ENCODE assay signal across 30 mouse cellular contexts in the genomic region with DNA sequence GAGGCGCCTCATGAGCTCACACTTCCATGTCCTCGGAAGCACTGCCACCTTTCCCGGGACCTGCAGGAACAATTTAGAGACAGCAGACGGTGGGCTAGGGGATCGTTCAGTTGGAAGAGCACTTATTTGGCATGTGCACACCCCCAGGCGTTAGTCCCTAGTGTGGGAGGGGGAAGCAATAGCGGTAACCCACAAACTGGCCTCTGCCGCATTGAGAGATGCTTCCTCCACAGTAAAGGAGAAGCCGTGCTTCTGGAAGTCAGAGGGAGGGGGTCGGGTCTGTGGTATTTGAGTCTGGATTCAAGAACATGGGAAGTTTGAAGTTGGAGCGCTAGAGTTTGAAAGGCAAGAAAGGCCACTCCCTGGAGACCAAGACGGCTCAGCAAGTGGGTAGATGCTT. TPM values are rescaled to one million over a fixed set of nuclear protein-coding genes. Genes with fewer than 3 reads are reported as not detected.
A peak's percentile ranks its signal among the peaks of the same experiment; 100 is the strongest.
DNase-seq lines count a peak whose midpoint lies in the region; ATAC-seq lines count a peak whose summit lies in the region.
"Had no signal": no experiment of that assay in that cellular context is flagged by ENCODE, and none has a peak within 500 bp of the region (broad histone marks: within the 10 kb centered on the region; RNA-seq: fewer than 3 reads in every experiment).

No protein-coding gene starts in this region.

- no peak for DNase-seq in heart, embryonic 10.5 days (ENCODE audit: low spot score)
- DNase-seq in heart, adult 9 months (ENCODE audit: low spot score in 2 of 2): no peak
- no peak for DNase-seq in limb, embryonic 10.5 days (ENCODE audit: low spot score)
- peak; percentile 33 for DNase-seq in ZHBTc4 (ENCODE audit: low read depth, low spot score)
- no peak for DNase-seq in adrenal gland, adult (ENCODE audit: inconsistent age in 2 of 2, low spot score in 1 of 2)
- DNase-seq: adrenal gland, postnatal 25 days; cerebellum, adult 2 months; heart, adult 11 months; left cerebral cortex, postnatal 4 days; liver; lung, adult 2 months; thymus, adult 2 months; thymus, postnatal 4 days had no signal

- H3K9me3 ChIP-seq in heart, embryonic 10.5 days: no peaks in the 10 kb centered on the region
- H3K9me3 ChIP-seq in limb, embryonic 13.5 days: no peaks in the 10 kb centered on the region
- H3K9me3 ChIP-seq in limb, embryonic 10.5 days (replicated peaks): no peaks in the 10 kb centered on the region
- H3K9me3 ChIP-seq: hindbrain, embryonic 13.5 days; midbrain, embryonic 12.5 days; neural tube, embryonic 12.5 days had no signal

- H3K4me1 ChIP-seq in heart, embryonic 10.5 days: peaks cover 27% of the 10 kb centered on the region
- peaks cover 5% of the 10 kb centered on the region; the same call in 1 of the 2 replicates for H3K4me1 ChIP-seq in limb, embryonic 13.5 days
- peaks cover 14% of the 10 kb centered on the region; the same call in 1 of the 2 replicates for H3K4me1 ChIP-seq in limb, embryonic 10.5 days
- H3K4me1 ChIP-seq: hindbrain, embryonic 13.5 days; midbrain, embryonic 12.5 days; neural tube, embryonic 12.5 days had no signal

- H3K36me3 ChIP-seq in heart, embryonic 10.5 days: no peaks in the 10 kb centered on the region
- H3K36me3 ChIP-seq in limb, embryonic 13.5 days: no peaks in the 10 kb centered on the region
- H3K36me3 ChIP-seq in limb, embryonic 10.5 days: no peaks in the 10 kb centered on the region
- H3K36me3 ChIP-seq: hindbrain, embryonic 13.5 days; midbrain, embryonic 12.5 days; neural tube, embryonic 12.5 days had no signal

- H3K4me3 ChIP-seq in heart, embryonic 10.5 days: no peak overlapping the region
- no peak overlapping the region for H3K4me3 ChIP-seq in limb, embryonic 13.5 days
- no peak overlapping the region for H3K4me3 ChIP-seq in limb, embryonic 10.5 days
- H3K4me3 ChIP-seq: hindbrain, embryonic 13.5 days; megakaryocyte, embryonic 14.5 days; midbrain, embryonic 12.5 days; myocyte; neural tube, embryonic 12.5 days had no signal

- WGBS in heart, embryonic 10.5 days: 48% methylated on average over 12 of the region's 12 CpGs
- WGBS in limb, embryonic 13.5 days: 56% methylated on average over 12 of the region's 12 CpGs
- 68% methylated on average over 12 of the region's 12 CpGs for WGBS in limb, embryonic 10.5 days

- ATAC-seq in limb, embryonic 13.5 days (ENCODE audit: low FRiP score, low read depth): no peak
- peak; percentile 65 for ATAC-seq in megakaryocyte progenitor cell, adult 5-6 weeks (replicated peaks; ENCODE audit: poor library complexity)
- ATAC-seq: activated CD4-positive, CD25-positive, alpha-beta regulatory T cell, adult 4 months; forebrain, embryonic 14.5 days; intestine, postnatal 0 days had no signal

- H3K9ac ChIP-seq in limb, embryonic 13.5 days: no peak overlapping the region
- H3K9ac ChIP-seq: hindbrain, embryonic 13.5 days; liver, embryonic 14.5 days; midbrain, embryonic 12.5 days; neural tube, embryonic 12.5 days had no signal

- H3K27ac ChIP-seq in heart, embryonic 10.5 days: peak overlapping the region; percentile 29; the same call in 1 of the 2 replicates
- no peak overlapping the region for H3K27ac ChIP-seq in limb, embryonic 13.5 days
- no peak overlapping the region for H3K27ac ChIP-seq in limb, embryonic 10.5 days
- H3K27ac ChIP-seq: hindbrain, embryonic 13.5 days; kidney, postnatal 0 days; liver, embryonic 14.5 days; midbrain, embryonic 12.5 days; neural tube, embryonic 12.5 days had no signal

- H3K27me3 ChIP-seq in heart, embryonic 10.5 days (ENCODE audit: insufficient read depth, poor library complexity, severe bottlenecking): no peaks in the 10 kb centered on the region
- no peaks in the 10 kb centered on the region for H3K27me3 ChIP-seq in limb, embryonic 13.5 days
- no peaks in the 10 kb centered on the region for H3K27me3 ChIP-seq in limb, embryonic 10.5 days (ENCODE audit: low read depth, poor library complexity, severe bottlenecking)
- H3K27me3 ChIP-seq: hindbrain, embryonic 13.5 days; midbrain, embryonic 12.5 days; neural tube, embryonic 12.5 days had no signal

- peak overlapping the region; percentile 14; the same call in 1 of the 2 replicates for H3K4me2 ChIP-seq in limb, embryonic 13.5 days (replicated peaks)
- H3K4me2 ChIP-seq: hindbrain, embryonic 13.5 days; midbrain, embryonic 12.5 days; neural tube, embryonic 12.5 days had no signal

RNA-seq across cellular contexts. Expression of a gene that starts 9.2 kb away (rescaled TPM):
- not detected in 2 replicates for polyA plus RNA-seq in heart, embryonic 10.5 days (2016; fragmentation: Nextera tagmentation; extraction: Ambion mirVana)
- polyA plus RNA-seq in limb, embryonic 13.5 days (2015; fragmentation: Nextera tagmentation; extraction: Ambion mirVana): not detected in 2 replicates
- polyA plus RNA-seq in limb, embryonic 10.5 days (2016; fragmentation: Nextera tagmentation; extraction: Ambion mirVana): not detected in 2 replicates
- total RNA-seq in megakaryocyte progenitor cell, adult 5-6 weeks (2015): not detected in 2 replicates
- total RNA-seq in megakaryocyte progenitor cell, adult 5-6 weeks (2017): not detected in 2 replicates
- total RNA-seq: heart, postnatal 25 days; layer of hippocampus, postnatal 25 days; left cerebral cortex, postnatal 4 days; midbrain, postnatal 0 days had no signal
- polyA plus RNA-seq: activated CD4-positive, CD25-positive, alpha-beta regulatory T cell, adult 4 months; embryonic facial prominence, embryonic 11.5 days; forebrain, embryonic 14.5 days; heart, embryonic 14.5 days; midbrain, embryonic 12.5 days; midbrain, postnatal 0 days; neural tube, embryonic 12.5 days had no signal

RNA-seq across cellular contexts. Expression of a gene that starts 46.8 kb away (rescaled TPM):
- 28.1 and 31.6 TPM in 2 replicates for polyA plus RNA-seq in heart, embryonic 10.5 days (2016; fragmentation: Nextera tagmentation; extraction: Ambion mirVana)
- polyA plus RNA-seq in limb, embryonic 13.5 days (2015; fragmentation: Nextera tagmentation; extraction: Ambion mirVana): 19.3 and 23.7 TPM in 2 replicates
- polyA plus RNA-seq in limb, embryonic 10.5 days (2016; fragmentation: Nextera tagmentation; extraction: Ambion mirVana): 47.1 and 52.1 TPM in 2 replicates
- total RNA-seq in megakaryocyte progenitor cell, adult 5-6 weeks (2015): 37.7 and 48.5 TPM in 2 replicates
- 134 and 155 TPM in 2 replicates for total RNA-seq in megakaryocyte progenitor cell, adult 5-6 weeks (2017)

RNA-seq across cellular contexts. Expression of a gene that starts 47.1 kb away (rescaled TPM):
- polyA plus RNA-seq in heart, embryonic 10.5 days (2016; fragmentation: Nextera tagmentation; extraction: Ambion mirVana): 998 and 1,151 TPM in 2 replicates
- 1,136 and 1,154 TPM in 2 replicates for polyA plus RNA-seq in limb, embryonic 13.5 days (2015; fragmentation: Nextera tagmentation; extraction: Ambion mirVana)
- 1,265 and 1,468 TPM in 2 replicates for polyA plus RNA-seq in limb, embryonic 10.5 days (2016; fragmentation: Nextera tagmentation; extraction: Ambion mirVana)
- total RNA-seq in megakaryocyte progenitor cell, adult 5-6 weeks (2015): 4,149 and 4,331 TPM in 2 replicates
- total RNA-seq in megakaryocyte progenitor cell, adult 5-6 weeks (2017): 2,914 and 3,251 TPM in 2 replicates

RNA-seq across cellular contexts. Expression of a gene that starts 53.0 kb away (rescaled TPM):
- 25.8 and 29.8 TPM in 2 replicates for polyA plus RNA-seq in heart, embryonic 10.5 days (2016; fragmentation: Nextera tagmentation; extraction: Ambion mirVana)
- 30.4 and 30.5 TPM in 2 replicates for polyA plus RNA-seq in limb, embryonic 13.5 days (2015; fragmentation: Nextera tagmentation; extraction: Ambion mirVana)
- polyA plus RNA-seq in limb, embryonic 10.5 days (2016; fragmentation: Nextera tagmentation; extraction: Ambion mirVana): 28.6 and 31.5 TPM in 2 replicates
- total RNA-seq in megakaryocyte progenitor cell, adult 5-6 weeks (2015): 16.5 and 20.7 TPM in 2 replicates
- 47.4 and 48.2 TPM in 2 replicates for total RNA-seq in megakaryocyte progenitor cell, adult 5-6 weeks (2017)
